Mouse (Mus musculus) left cerebral cortex, adult 6 months (tissue): ENCODE data around the gene Olfr639. TPM values are rescaled to one million over a fixed set of nuclear protein-coding genes. Genes with fewer than 3 reads are reported as not detected.

Source experiments
- long read RNA-seq, 2 experiments: library from polyadenylated mRNA; unstranded; transcript quantifications; one replicate each; pipeline ENCODE4 v2.0.0; 2019 to 2020
- polyA plus RNA-seq: library from polyadenylated mRNA; unstranded; fragments of <200 nt; fragmentation: Nextera tagmentation; gene quantifications from 2 replicates; pipeline ENCODE4 v1.2.3, GENCODE M21; 2021

Olfr639 gene
- 0.01 TPM in 1 of 2 replicates, not detected in the other for polyA plus RNA-seq
- long read RNA-seq, experiment 1: 0 reads
- long read RNA-seq, experiment 2: 0 reads

GRCm38 (mm10) chr7:104017203-104017602 lies at the start of gene Olfr639:
Gene Olfr639 (minus strand): TSS chr7:104017303.

GRCm38 (mm10) chr7:104061345-104061744 lies 44.2 kb upstream of the Olfr639 start, which contains the start of gene 4930516K23Rik:
Gene 4930516K23Rik (minus strand): TSS chr7:104061445.

GRCm38 (mm10) chr7:104052566-104052965 lies 35.5 kb upstream of the Olfr639 start, which contains the start of gene Olfr642:
Gene Olfr642 (minus strand): TSS chr7:104052666.

GRCm38 (mm10) chr7:104035145-104035544 lies 18.0 kb upstream of the Olfr639 start, which contains the start of gene Olfr641:
Gene Olfr641 (plus strand): TSS chr7:104035445.

GRCm38 (mm10) chr7:104025473-104025872 lies 8.4 kb upstream of the Olfr639 start, which contains the start of gene Olfr640:
Gene Olfr640 (minus strand): TSS chr7:104025573.

GRCm38 (mm10) chr7:103998446-103998845 lies 18.7 kb downstream of the Olfr639 start, which contains the start of gene Olfr638:
Gene Olfr638 (plus strand): TSS chr7:103998746.

GRCm38 (mm10) chr7:103970852-103971251 lies 46.3 kb downstream of the Olfr639 start, which contains the start of gene Olfr635:
Gene Olfr635 (plus strand): TSS chr7:103971152.

Other genes with a start within 250 kb of the Olfr639 start
- not detected in 2 replicates for gene Olfr69, start 245.7 kb downstream of the Olfr639 start, polyA plus RNA-seq
- gene Olfr68, start 237.6 kb downstream of the Olfr639 start, polyA plus RNA-seq: not detected in 2 replicates
- not detected in 2 replicates for gene Olfr67, start 225.5 kb downstream of the Olfr639 start, polyA plus RNA-seq
- gene Hbb-bt, start 203.3 kb downstream of the Olfr639 start, polyA plus RNA-seq: 3.2 and 6.0 TPM in 2 replicates
- 18.9 and 25.8 TPM in 2 replicates for gene Hbb-bs, start 189.2 kb downstream of the Olfr639 start, polyA plus RNA-seq
- not detected in 2 replicates for gene Hbb-bh2, start 176.8 kb downstream of the Olfr639 start, polyA plus RNA-seq
- not detected in 2 replicates for gene Hbb-bh1, start 174.1 kb downstream of the Olfr639 start, polyA plus RNA-seq
- 0.20 TPM in 1 of 2 replicates, not detected in the other for gene Hbb-y, start 164.1 kb downstream of the Olfr639 start, polyA plus RNA-seq
- gene Olfr66, start 131.1 kb downstream of the Olfr639 start, polyA plus RNA-seq: not detected in 2 replicates
- not detected in 2 replicates for gene Olfr64, start 122.8 kb downstream of the Olfr639 start, polyA plus RNA-seq
- gene Olfr65, start 113.8 kb downstream of the Olfr639 start, polyA plus RNA-seq: not detected in 2 replicates
- gene Olfr631, start 88.5 kb downstream of the Olfr639 start, polyA plus RNA-seq: not detected in 2 replicates
- gene Olfr632, start 83.0 kb downstream of the Olfr639 start, polyA plus RNA-seq: not detected in 2 replicates
- gene Olfr633, start 72.9 kb downstream of the Olfr639 start, polyA plus RNA-seq: not detected in 2 replicates
- 0.01 TPM in 1 of 2 replicates, not detected in the other for gene Olfr635, start 46.2 kb downstream of the Olfr639 start, polyA plus RNA-seq
- gene Olfr638, start 18.6 kb downstream of the Olfr639 start, polyA plus RNA-seq: not detected in 2 replicates
- not detected in 2 replicates for gene Olfr640, start 8.3 kb upstream of the Olfr639 start, polyA plus RNA-seq
- gene Olfr641, start 18.1 kb upstream of the Olfr639 start, polyA plus RNA-seq: not detected in 2 replicates
- not detected in 2 replicates for gene Olfr642, start 35.4 kb upstream of the Olfr639 start, polyA plus RNA-seq
- gene 4930516K23Rik, start 44.1 kb upstream of the Olfr639 start, polyA plus RNA-seq: not detected in 2 replicates
- gene Olfr644, start 54.6 kb upstream of the Olfr639 start, polyA plus RNA-seq: not detected in 2 replicates
- not detected in 2 replicates for gene Olfr645, start 68.2 kb upstream of the Olfr639 start, polyA plus RNA-seq
- not detected in 2 replicates for gene Olfr646, start 87.6 kb upstream of the Olfr639 start, polyA plus RNA-seq
- gene Ubqln5, start 112.5 kb upstream of the Olfr639 start, polyA plus RNA-seq: not detected in 2 replicates
- gene Olfr643, start 120.1 kb upstream of the Olfr639 start, polyA plus RNA-seq: not detected in 2 replicates
- gene Ubqln3, start 126.0 kb upstream of the Olfr639 start, polyA plus RNA-seq: not detected in 2 replicates
- not detected in 2 replicates for gene Ubqlnl, start 133.3 kb upstream of the Olfr639 start, polyA plus RNA-seq
- not detected in 2 replicates for gene Olfm5, start 147.5 kb upstream of the Olfr639 start, polyA plus RNA-seq
- gene Olfr648, start 166.1 kb upstream of the Olfr639 start, polyA plus RNA-seq: 0.04 and 0.09 TPM in 2 replicates
- not detected in 2 replicates for gene Olfr649, start 178.7 kb upstream of the Olfr639 start, polyA plus RNA-seq
- gene Trim6, start 201.5 kb upstream of the Olfr639 start, polyA plus RNA-seq: 0.05 and 0.09 TPM in 2 replicates
- 0.80 and 1.7 TPM in 2 replicates for gene Trim34a, start 227.2 kb upstream of the Olfr639 start, polyA plus RNA-seq